Mouse (Mus musculus): ENCODE data around the gene Dctpp1. TPM values are rescaled to one million over a fixed set of nuclear protein-coding genes. Genes with fewer than 3 reads are reported as not detected.

Gene Dctpp1
- polyA plus RNA-seq, 1 experiment from 2014 or later = 193 TPM

- ATAC-seq (ENCODE audit: low FRiP score) (no peak), DNase-seq (ENCODE audit: low spot score) (no peak)
- H3K4me1 ChIP-seq (replicated peaks; ENCODE audit: control insufficient read depth, insufficient read depth, low read length) = no peaks in the 10 kb centered on the region
- H3K4me3 ChIP-seq (ENCODE audit: low read depth, low read length) = no peak overlapping the region
- H3K9ac ChIP-seq (ENCODE audit: low read depth, low read length) = no peak overlapping the region
- H3K9me3 ChIP-seq (ENCODE audit: control insufficient read depth, low read length) = no peaks in the 10 kb centered on the region
- H3K4me2 ChIP-seq (replicated peaks; ENCODE audit: low read depth, low read length) = no peak overlapping the region
- H3K27ac ChIP-seq (ENCODE audit: low read depth, low read length) = no peak overlapping the region
- H3K36me3 ChIP-seq (ENCODE audit: control insufficient read depth, insufficient read depth, low read length) = no peaks in the 10 kb centered on the region
- H3K27me3 ChIP-seq (ENCODE audit: control insufficient read depth, insufficient read depth, low read length) = peaks cover 10% of the 10 kb centered on the region; the same call in 1 of the 2 replicates
- WGBS = 88% methylated on average over 12 of the region's 12 CpGs
Observed at GRCm38 (mm10) chr7:127212432-127213250, 47.9 kb downstream of the Dctpp1 start.

GRCm38 (mm10) chr7:127211014-127211745 lies 49.3 kb downstream of the Dctpp1 start:
- Histone ChIP-seq H3K4me3 (ENCODE audit: low read depth, low read length) (no peak overlapping the region), H3K9ac (ENCODE audit: low read depth, low read length) (no peak overlapping the region), H3K36me3 (ENCODE audit: control insufficient read depth, insufficient read depth, low read length) (no peaks in the 10 kb centered on the region), H3K4me2 (replicated peaks; ENCODE audit: low read depth, low read length) (no peak overlapping the region), H3K9me3 (ENCODE audit: control insufficient read depth, low read length) (no peaks in the 10 kb centered on the region), H3K27ac (ENCODE audit: low read depth, low read length) (no peak overlapping the region), H3K4me1 (replicated peaks; ENCODE audit: control insufficient read depth, insufficient read depth, low read length) (peaks cover 6% of the 10 kb centered on the region; the same call in 1 of the 2 replicates), H3K27me3 (ENCODE audit: control insufficient read depth, insufficient read depth, low read length) (peaks cover 10% of the 10 kb centered on the region; the same call in 1 of the 2 replicates)
- DNase-seq (ENCODE audit: low spot score) (no peak), ATAC-seq (ENCODE audit: low FRiP score) (no peak)
- WGBS = 79% methylated on average over 5 of the region's 5 CpGs

- H3K36me3 ChIP-seq (ENCODE audit: control insufficient read depth, insufficient read depth, low read length) = no peaks in the 10 kb centered on the region
- no peak overlapping the region for H3K9ac ChIP-seq (ENCODE audit: low read depth, low read length)
- H3K4me3 ChIP-seq (ENCODE audit: low read depth, low read length) = no peak overlapping the region
- peaks cover 10% of the 10 kb centered on the region; the same call in 1 of the 2 replicates for H3K27me3 ChIP-seq (ENCODE audit: control insufficient read depth, insufficient read depth, low read length)
- WGBS = 97% methylated on average over 4 of the region's 4 CpGs
- H3K4me1 ChIP-seq (replicated peaks; ENCODE audit: control insufficient read depth, insufficient read depth, low read length) = peaks cover 6% of the 10 kb centered on the region; the same call in 1 of the 2 replicates
- DNase-seq (ENCODE audit: low spot score) (no peak), ATAC-seq (ENCODE audit: low FRiP score) (no peak)
- no peak overlapping the region for H3K27ac ChIP-seq (ENCODE audit: low read depth, low read length)
- no peak overlapping the region for H3K4me2 ChIP-seq (replicated peaks; ENCODE audit: low read depth, low read length)
- no peaks in the 10 kb centered on the region for H3K9me3 ChIP-seq (ENCODE audit: control insufficient read depth, low read length)
Observed at GRCm38 (mm10) chr7:127210266-127210665, 50.2 kb downstream of the Dctpp1 start.

GRCm38 (mm10) chr7:127209851-127210250 lies 50.7 kb downstream of the Dctpp1 start:
- WGBS = 89% methylated on average over 5 of the region's 5 CpGs
- H3K9ac ChIP-seq (ENCODE audit: low read depth, low read length) = no peak overlapping the region
- ATAC-seq (ENCODE audit: low FRiP score) = no peak
- no peak for DNase-seq (ENCODE audit: low spot score)
- H3K27me3 ChIP-seq (ENCODE audit: control insufficient read depth, insufficient read depth, low read length) = peaks cover 10% of the 10 kb centered on the region; the same call in 1 of the 2 replicates
- H3K36me3 ChIP-seq (ENCODE audit: control insufficient read depth, insufficient read depth, low read length) = no peaks in the 10 kb centered on the region
- H3K27ac ChIP-seq (ENCODE audit: low read depth, low read length) = no peak overlapping the region
- H3K4me2 ChIP-seq (replicated peaks; ENCODE audit: low read depth, low read length) = peak overlapping the region; percentile 39; the same call in 1 of the 2 replicates
- H3K4me3 ChIP-seq (ENCODE audit: low read depth, low read length) = peak overlapping the region; percentile 22
- no peaks in the 10 kb centered on the region for H3K9me3 ChIP-seq (ENCODE audit: control insufficient read depth, low read length)
- peaks cover 6% of the 10 kb centered on the region; the same call in 1 of the 2 replicates for H3K4me1 ChIP-seq (replicated peaks; ENCODE audit: control insufficient read depth, insufficient read depth, low read length)

DNA sequence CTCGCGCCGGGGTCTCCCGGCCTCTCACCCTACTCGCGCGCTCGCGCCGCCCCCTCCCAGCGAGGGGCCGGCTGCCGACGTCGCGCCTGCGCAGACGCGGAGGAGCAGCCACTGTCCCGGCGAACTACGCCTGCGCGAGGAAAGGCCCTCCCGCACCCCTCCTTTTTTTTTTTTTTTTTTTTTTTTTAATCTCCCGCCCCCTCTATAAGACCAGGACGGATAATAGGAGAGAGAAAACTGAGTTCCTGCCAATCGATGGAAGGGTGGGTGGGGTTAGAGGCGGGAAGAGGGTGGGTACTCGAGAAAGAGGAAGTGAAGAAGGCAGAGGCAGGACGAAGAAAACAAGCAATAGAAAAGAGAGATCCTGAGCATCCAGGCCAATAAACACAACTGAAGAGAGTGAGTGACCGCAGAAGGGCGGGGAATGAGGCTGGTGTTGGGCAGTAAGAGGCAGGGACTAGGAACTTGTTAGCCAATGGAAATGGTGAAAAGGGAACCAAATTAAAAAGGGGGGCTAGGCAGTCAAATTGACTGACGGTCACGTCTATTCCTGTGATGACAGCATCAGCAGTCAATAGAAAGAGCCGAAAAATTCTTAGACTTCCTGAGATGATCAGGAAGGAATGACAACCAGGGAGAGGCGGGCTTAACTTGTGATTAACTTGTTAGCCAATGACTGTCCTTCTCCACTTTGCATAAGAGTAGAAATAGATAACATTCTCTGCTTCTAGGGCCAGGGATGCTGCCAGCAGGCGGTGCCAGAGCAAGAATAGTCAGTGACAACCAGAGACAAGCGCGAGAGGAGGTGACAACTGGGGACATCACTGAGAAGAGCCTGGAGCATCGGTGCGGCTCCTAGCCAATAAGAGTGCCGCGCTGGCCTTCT lies 51.7 kb downstream of the Dctpp1 start, which contains the start of gene Mylpf:
Gene Mylpf (plus strand): TSS at position 338 of the 886 bp plus-strand sequence.
- Histone ChIP-seq H3K36me3 (ENCODE audit: control insufficient read depth, insufficient read depth, low read length) (no peaks in the 10 kb centered on the region), H3K27ac (ENCODE audit: low read depth, low read length) (peak within 1 kb of the TSS; percentile 77), H3K27me3 (ENCODE audit: control insufficient read depth, insufficient read depth, low read length) (peaks cover 1% of the 10 kb centered on the region; the same call in 1 of the 2 replicates), H3K9ac (ENCODE audit: low read depth, low read length) (peak within 1 kb of the TSS; percentile 92), H3K4me2 (replicated peaks; ENCODE audit: low read depth, low read length) (peak within 1 kb of the TSS; percentile 96), H3K9me3 (ENCODE audit: control insufficient read depth, low read length) (no peaks in the 10 kb centered on the region), H3K4me3 (ENCODE audit: low read depth, low read length) (peak within 1 kb of the TSS; percentile 90), H3K4me1 (replicated peaks; ENCODE audit: control insufficient read depth, insufficient read depth, low read length) (peaks cover 6% of the 10 kb centered on the region; the same call in 1 of the 2 replicates)
- WGBS = under 1% methylated on average over 36 of the region's 44 CpGs
- DNase-seq (ENCODE audit: low spot score) (peak; percentile 96), ATAC-seq (ENCODE audit: low FRiP score) (peak; percentile 94)

GRCm38 (mm10) chr7:127208295-127208552 lies 52.3 kb downstream of the Dctpp1 start, which contains the start of gene Tbc1d10b:
Gene Tbc1d10b, minus strand, starts transcription at chr7:127208468.
- ATAC-seq (ENCODE audit: low FRiP score) (peak; percentile 51), DNase-seq (ENCODE audit: low spot score) (no peak)
- Histone ChIP-seq H3K27ac (ENCODE audit: low read depth, low read length) (peak within 1 kb of the TSS; percentile 77), H3K4me1 (replicated peaks; ENCODE audit: control insufficient read depth, insufficient read depth, low read length) (peaks cover 6% of the 10 kb centered on the region; the same call in 1 of the 2 replicates), H3K4me3 (ENCODE audit: low read depth, low read length) (peak within 1 kb of the TSS; percentile 90), H3K9me3 (ENCODE audit: control insufficient read depth, low read length) (no peaks in the 10 kb centered on the region), H3K9ac (ENCODE audit: low read depth, low read length) (peak within 1 kb of the TSS; percentile 92), H3K4me2 (replicated peaks; ENCODE audit: low read depth, low read length) (peak within 1 kb of the TSS; percentile 96), H3K27me3 (ENCODE audit: control insufficient read depth, insufficient read depth, low read length) (no peaks in the 10 kb centered on the region), H3K36me3 (ENCODE audit: control insufficient read depth, insufficient read depth, low read length) (no peaks in the 10 kb centered on the region)
- 1% methylated on average over 22 of the region's 44 CpGs for WGBS

GRCm38 (mm10) chr7:127207374-127208294 lies 52.9 kb downstream of the Dctpp1 start:
- Histone ChIP-seq H3K27me3 (ENCODE audit: control insufficient read depth, insufficient read depth, low read length) (no peaks in the 10 kb centered on the region), H3K36me3 (ENCODE audit: control insufficient read depth, insufficient read depth, low read length) (no peaks in the 10 kb centered on the region), H3K9me3 (ENCODE audit: control insufficient read depth, low read length) (no peaks in the 10 kb centered on the region), H3K4me3 (ENCODE audit: low read depth, low read length) (peak overlapping the region; percentile 90), H3K4me2 (replicated peaks; ENCODE audit: low read depth, low read length) (peak overlapping the region; percentile 96), H3K4me1 (replicated peaks; ENCODE audit: control insufficient read depth, insufficient read depth, low read length) (peaks cover 6% of the 10 kb centered on the region; the same call in 1 of the 2 replicates), H3K27ac (ENCODE audit: low read depth, low read length) (peak overlapping the region; percentile 77), H3K9ac (ENCODE audit: low read depth, low read length) (peak overlapping the region; percentile 92)
- peak; percentile 36 for ATAC-seq (ENCODE audit: low FRiP score)
- under 1% methylated on average over 48 of the region's 53 CpGs for WGBS
- DNase-seq (ENCODE audit: low spot score) = no peak
